Mouse (Mus musculus): ENCODE measurements around the gene Sos1.

DNA sequence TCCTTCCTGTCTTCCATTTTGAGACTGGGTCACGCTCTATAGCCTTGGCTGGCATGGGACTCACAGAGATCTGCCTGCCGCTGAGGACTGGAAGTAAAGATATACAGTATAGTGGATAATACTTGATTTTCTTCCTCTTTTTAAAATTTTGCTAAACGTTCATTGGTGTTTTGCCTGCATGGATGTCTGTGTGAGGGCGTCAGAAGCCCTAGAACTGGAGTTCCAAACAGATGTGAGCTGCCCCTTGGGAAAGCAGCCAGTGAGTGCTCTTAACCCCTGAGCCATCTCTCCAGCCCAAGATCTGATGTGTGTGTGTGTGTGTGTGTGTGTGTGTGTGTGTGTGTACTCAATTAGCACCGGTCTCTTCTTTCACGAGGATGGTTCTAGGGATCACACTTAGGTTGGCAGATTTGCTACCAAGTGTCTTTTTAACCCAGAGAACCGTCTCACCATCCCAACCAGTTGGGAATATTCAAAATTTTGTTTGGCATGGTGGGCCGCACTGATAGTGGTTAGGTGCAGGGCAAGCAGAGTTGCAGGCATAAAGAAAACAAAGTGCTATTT is 16.4 kb upstream of the Sos1 start:
- TF ChIP-seq CTCF (IDR thresholded peaks at IDR 0.05; ENCODE audit: low read depth, low read length) (no peak), POLR2A (IDR thresholded peaks at IDR 0.05; ENCODE audit: borderline replicate concordance, low read depth, low read length) (no peak)

Data from bone marrow macrophage, adult 2 months (primary cell).